Mouse (Mus musculus): ENCODE results near the gene Efcab12.
"Not testable (repeated sequence)": the region's sequence is repeated elsewhere in the genome, so short reads cannot be mapped to it uniquely, and the experiment has no call there.

The Efcab12 gene

GRCm38 (mm10) chr6:115838161-115838597 lies at the start of gene Efcab12:
Gene Efcab12 (minus strand): TSS chr6:115838412.
- DNase-seq (ENCODE audit: low spot score): peak; percentile 56

- no peak for DNase-seq (ENCODE audit: low spot score)
Measured at GRCm38 (mm10) chr6:115886894-115887293, 48.7 kb upstream of the Efcab12 start.

GRCm38 (mm10) chr6:115884018-115884417 lies 45.8 kb upstream of the Efcab12 start:
- no peak for DNase-seq (ENCODE audit: low spot score)

GRCm38 (mm10) chr6:115880751-115881150 lies 42.5 kb upstream of the Efcab12 start:
- DNase-seq (ENCODE audit: low spot score): no peak

- DNase-seq (ENCODE audit: low spot score): no peak
Measured at GRCm38 (mm10) chr6:115879736-115880135, 41.5 kb upstream of the Efcab12 start.

GRCm38 (mm10) chr6:115878694-115879093 lies 40.5 kb upstream of the Efcab12 start:
- no peak for DNase-seq (ENCODE audit: low spot score)

GRCm38 (mm10) chr6:115877239-115877638 lies 39.0 kb upstream of the Efcab12 start:
- DNase-seq (ENCODE audit: low spot score): no peak

- not testable (repeated sequence) for DNase-seq (ENCODE audit: low spot score)
Measured at GRCm38 (mm10) chr6:115871318-115871717, 33.1 kb upstream of the Efcab12 start.

- not testable (repeated sequence) for DNase-seq (ENCODE audit: low spot score)
Measured at GRCm38 (mm10) chr6:115867157-115867556, 28.9 kb upstream of the Efcab12 start.

GRCm38 (mm10) chr6:115865246-115865645 lies 27.0 kb upstream of the Efcab12 start:
- DNase-seq (ENCODE audit: low spot score): no peak

GRCm38 (mm10) chr6:115863340-115863841 lies 25.2 kb upstream of the Efcab12 start:
- DNase-seq (ENCODE audit: low spot score): no peak

GRCm38 (mm10) chr6:115860027-115860556 lies 21.9 kb upstream of the Efcab12 start:
- no peak for DNase-seq (ENCODE audit: low spot score)

GRCm38 (mm10) chr6:115859258-115859657 lies 21.0 kb upstream of the Efcab12 start:
- no peak for DNase-seq (ENCODE audit: low spot score)

GRCm38 (mm10) chr6:115856361-115856745 lies 18.1 kb upstream of the Efcab12 start:
- DNase-seq (ENCODE audit: low spot score): no peak

- DNase-seq (ENCODE audit: low spot score): no peak
Measured at GRCm38 (mm10) chr6:115855733-115856360, 17.6 kb upstream of the Efcab12 start.

- DNase-seq (ENCODE audit: low spot score): no peak
Measured at GRCm38 (mm10) chr6:115854432-115854831, 16.2 kb upstream of the Efcab12 start.

- DNase-seq (ENCODE audit: low spot score): no peak
Measured at GRCm38 (mm10) chr6:115853985-115854384, 15.8 kb upstream of the Efcab12 start.

- DNase-seq (ENCODE audit: low spot score): peak; percentile 96
Measured at GRCm38 (mm10) chr6:115853091-115853813, 15.0 kb upstream of the Efcab12 start, which contains the start of the genes Mbd4 and Ift122. Gene Mbd4 (minus strand): TSS chr6:115853371. Gene Ift122 (plus strand): TSS chr6:115853470.

GRCm38 (mm10) chr6:115852446-115853090 lies 14.4 kb upstream of the Efcab12 start:
- no peak for DNase-seq (ENCODE audit: low spot score)

- no peak for DNase-seq (ENCODE audit: low spot score)
Measured at GRCm38 (mm10) chr6:115848598-115849304, 10.5 kb upstream of the Efcab12 start.

GRCm38 (mm10) chr6:115846640-115847411 lies 8.6 kb upstream of the Efcab12 start:
- peak; percentile 37 for DNase-seq (ENCODE audit: low spot score)
